Mouse (Mus musculus) liver, postnatal 0 days (tissue): ENCODE data around the gene Cfap97d2.

Source experiments
- CTCF ChIP-seq: sonication (generic); IDR thresholded peaks from 2 replicates; pipeline ENCODE4 v1.5.1; 2016; ENCODE audit warnings: antibody characterized with exemption, low read depth
- EP300 ChIP-seq: IDR thresholded peaks from 2 replicates; pipeline ENCODE4 v1.6.1; 2016; ENCODE audit warnings: antibody characterized with exemption, low read depth, mild to moderate bottlenecking

GRCm38 (mm10) chr8:13695203-13695867 is 10.4 kb upstream of the Cfap97d2 start:
- TF ChIP-seq CTCF (no peak), EP300 (no peak)
